Mouse (Mus musculus): ENCODE measurements at regions not wholly inside any gene's neighbourhood (a gene's known extent, or its start where the extent isn't known, plus 50 kb on each side); places are given as distances from the start of the nearest gene placed in this dataset.

GRCm38 (mm10) chr13:84625927-84626326 is 403.8 kb downstream of the Tmem161b start:
- TF ChIP-seq CTCF (IDR thresholded peaks at IDR 0.05; ENCODE audit: control insufficient read depth, insufficient read depth, insufficient read length) (no peak), CEBPB (IDR thresholded peaks at IDR 0.05; ENCODE audit: low read depth) (no peak), USF1 (IDR thresholded peaks at IDR 0.05; ENCODE audit: low read depth) (no peak), MAX (IDR thresholded peaks at IDR 0.05) (no peak), MYOG (IDR thresholded peaks at IDR 0.05; ENCODE audit: control insufficient read depth, extremely low read depth, insufficient read length) (no peak)
